19 mouse cellular contexts compared by ENCODE assay signal in the genomic region with DNA sequence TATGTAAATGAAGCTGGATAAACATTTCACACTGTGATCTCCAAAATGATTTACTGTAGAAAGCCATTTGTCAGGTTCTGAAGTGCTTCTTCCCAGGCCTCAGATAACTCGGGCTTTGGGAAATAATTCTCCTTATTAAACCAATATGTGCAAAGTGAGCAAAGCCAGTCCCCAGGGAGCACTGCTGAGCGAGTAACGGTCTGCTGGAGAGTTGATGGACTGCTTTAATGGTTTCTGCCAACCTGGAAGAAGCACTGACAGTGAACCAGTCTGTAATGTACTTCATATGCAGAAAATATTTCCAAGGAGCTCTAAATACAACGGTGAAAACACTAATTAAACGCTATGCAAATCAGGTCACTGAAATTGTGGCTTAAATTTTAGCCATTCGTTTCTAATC.
DNase-seq lines count a peak whose midpoint lies in the region; ATAC-seq and TF ChIP-seq lines count a peak whose summit lies in the region.
"Had no signal": no experiment of that assay in that cellular context is flagged by ENCODE, and none has a peak within 500 bp of the region (broad histone marks: within the 10 kb centered on the region; RNA-seq: fewer than 3 reads in every experiment).

No protein-coding gene starts in this region.

- H3K4me1 ChIP-seq in midbrain, embryonic 14.5 days (ENCODE audit: control insufficient read depth, insufficient read depth, low read length) = no peaks in the 10 kb centered on the region
- no peaks in the 10 kb centered on the region for H3K4me1 ChIP-seq in midbrain, embryonic 15.5 days
- no peaks in the 10 kb centered on the region for H3K4me1 ChIP-seq in embryonic facial prominence, embryonic 14.5 days (ENCODE audit: control insufficient read depth, insufficient read depth, low read length)
- H3K4me1 ChIP-seq in neural tube, embryonic 12.5 days = no peaks in the 10 kb centered on the region
- H3K4me1 ChIP-seq: forebrain, embryonic 12.5 days; heart, embryonic 15.5 days had no signal

- H3K4me2 ChIP-seq in midbrain, embryonic 14.5 days (ENCODE audit: low read length) = no peak overlapping the region
- no peak overlapping the region for H3K4me2 ChIP-seq in midbrain, embryonic 15.5 days
- no peak overlapping the region for H3K4me2 ChIP-seq in embryonic facial prominence, embryonic 14.5 days (ENCODE audit: low read depth, low read length)
- H3K4me2 ChIP-seq in neural tube, embryonic 12.5 days (replicated peaks) = no peak overlapping the region
- H3K4me2 ChIP-seq: forebrain, embryonic 12.5 days; heart, embryonic 15.5 days; limb, embryonic 13.5 days had no signal

- H3K9ac ChIP-seq in midbrain, embryonic 14.5 days (replicated peaks; ENCODE audit: low read length) = no peak overlapping the region
- H3K9ac ChIP-seq in midbrain, embryonic 15.5 days = no peak overlapping the region
- no peak overlapping the region for H3K9ac ChIP-seq in embryonic facial prominence, embryonic 14.5 days (ENCODE audit: low read depth, low read length)
- no peak overlapping the region for H3K9ac ChIP-seq in neural tube, embryonic 12.5 days
- H3K9ac ChIP-seq: forebrain, embryonic 12.5 days; heart, embryonic 15.5 days; limb, embryonic 13.5 days had no signal

- no peaks in the 10 kb centered on the region for H3K9me3 ChIP-seq in midbrain, embryonic 14.5 days (ENCODE audit: control insufficient read depth, low read length)
- H3K9me3 ChIP-seq in midbrain, embryonic 15.5 days = no peaks in the 10 kb centered on the region
- no peaks in the 10 kb centered on the region for H3K9me3 ChIP-seq in embryonic facial prominence, embryonic 14.5 days (ENCODE audit: control insufficient read depth, low read length)
- H3K9me3 ChIP-seq in neural tube, embryonic 12.5 days = no peaks in the 10 kb centered on the region
- H3K9me3 ChIP-seq: forebrain, embryonic 12.5 days; heart, embryonic 15.5 days; limb, embryonic 13.5 days; megakaryocyte, embryonic 14.5 days had no signal

- H3K27me3 ChIP-seq in midbrain, embryonic 14.5 days (ENCODE audit: control insufficient read depth, insufficient read depth, low read length) = no peaks in the 10 kb centered on the region
- H3K27me3 ChIP-seq in midbrain, embryonic 15.5 days (replicated peaks) = no peaks in the 10 kb centered on the region
- no peaks in the 10 kb centered on the region for H3K27me3 ChIP-seq in embryonic facial prominence, embryonic 14.5 days (replicated peaks; ENCODE audit: control insufficient read depth, insufficient read depth, low read length)
- no peaks in the 10 kb centered on the region for H3K27me3 ChIP-seq in neural tube, embryonic 12.5 days (replicated peaks)
- H3K27me3 ChIP-seq: forebrain, embryonic 12.5 days; heart, embryonic 15.5 days; limb, embryonic 13.5 days; megakaryocyte, embryonic 14.5 days had no signal

- no peaks in the 10 kb centered on the region for H3K36me3 ChIP-seq in midbrain, embryonic 14.5 days (ENCODE audit: control insufficient read depth, insufficient read depth, low read length)
- no peaks in the 10 kb centered on the region for H3K36me3 ChIP-seq in midbrain, embryonic 15.5 days (replicated peaks)
- H3K36me3 ChIP-seq in embryonic facial prominence, embryonic 14.5 days (ENCODE audit: control insufficient read depth, insufficient read depth, low read length) = no peaks in the 10 kb centered on the region
- H3K36me3 ChIP-seq in neural tube, embryonic 12.5 days = no peaks in the 10 kb centered on the region
- H3K36me3 ChIP-seq: forebrain, embryonic 12.5 days; heart, embryonic 15.5 days; limb, embryonic 13.5 days had no signal

- TF ChIP-seq CTCF in layer of hippocampus, adult 2 months (conservative IDR thresholded peaks at IDR 0.05) = no peak

- no peak overlapping the region for H3K27ac ChIP-seq in midbrain, embryonic 14.5 days (replicated peaks; ENCODE audit: low read depth, low read length)
- no peak overlapping the region for H3K27ac ChIP-seq in midbrain, embryonic 15.5 days
- no peak overlapping the region for H3K27ac ChIP-seq in embryonic facial prominence, embryonic 14.5 days (replicated peaks; ENCODE audit: low read depth, low read length)
- H3K27ac ChIP-seq in neural tube, embryonic 12.5 days = no peak overlapping the region
- no peak overlapping the region for H3K27ac ChIP-seq in layer of hippocampus, adult 2 months
- H3K27ac ChIP-seq: forebrain, embryonic 12.5 days; heart, embryonic 15.5 days; limb, embryonic 13.5 days had no signal

- peak; percentile 56 for DNase-seq in midbrain, embryonic 14.5 days
- peak; percentile 71 for DNase-seq in embryo, embryonic 10.5 days (ENCODE audit: low spot score)
- peak; percentile 48 for DNase-seq in embryonic facial prominence, embryonic 14.5 days (ENCODE audit: low spot score)
- DNase-seq in layer of hippocampus, adult 2 months (ENCODE audit: low spot score in 2 of 2) = no peak
- no peak for DNase-seq in B cell, adult 2 months
- DNase-seq: adrenal gland, adult 2 months; cerebellum, adult 11-12 months; cerebellum, postnatal 25 days; heart, adult 11 months; lung, postnatal 14 days; thymus, postnatal 25 days had no signal

- H3K4me3 ChIP-seq in midbrain, embryonic 14.5 days (replicated peaks; ENCODE audit: low read depth, low read length) = no peak overlapping the region
- H3K4me3 ChIP-seq in midbrain, embryonic 15.5 days = no peak overlapping the region
- no peak overlapping the region for H3K4me3 ChIP-seq in embryonic facial prominence, embryonic 14.5 days (ENCODE audit: low read depth, low read length)
- no peak overlapping the region for H3K4me3 ChIP-seq in neural tube, embryonic 12.5 days
- no peak overlapping the region for H3K4me3 ChIP-seq in layer of hippocampus, adult 2 months
- H3K4me3 ChIP-seq: forebrain, embryonic 12.5 days; heart, embryonic 15.5 days; limb, embryonic 13.5 days; megakaryocyte, embryonic 14.5 days; myocyte had no signal

- WGBS in midbrain, embryonic 14.5 days = 54% methylated on average over 6 of the region's 6 CpGs
- WGBS in midbrain, embryonic 15.5 days = 51% methylated on average over 6 of the region's 6 CpGs
- 40% methylated on average over 6 of the region's 6 CpGs for WGBS in embryonic facial prominence, embryonic 14.5 days
- 49% methylated on average over 6 of the region's 6 CpGs for WGBS in neural tube, embryonic 12.5 days

- no peak for ATAC-seq in midbrain, embryonic 14.5 days (ENCODE audit: low FRiP score, low TSS enrichment)
- ATAC-seq in midbrain, embryonic 15.5 days (replicated peaks) = no peak
- no peak for ATAC-seq in embryonic facial prominence, embryonic 14.5 days (ENCODE audit: low read depth)
- ATAC-seq in neural tube, embryonic 12.5 days (ENCODE audit: low FRiP score, low read depth) = peak; percentile 72
- ATAC-seq: intestine, postnatal 0 days had no signal

Comparison
In these comparisons a context has a peak if more than half of its experiments do, and no peak if none do; other contexts are left out.
1. DNase-seq: peak in midbrain, embryonic 14.5 days (single experiment), embryo, embryonic 10.5 days (single experiment) and embryonic facial prominence, embryonic 14.5 days (single experiment); none in layer of hippocampus, adult 2 months (0 of 2) and B cell, adult 2 months (0 of 2).